ENCODE assay signal across 7 mouse cellular contexts in the genomic region with DNA sequence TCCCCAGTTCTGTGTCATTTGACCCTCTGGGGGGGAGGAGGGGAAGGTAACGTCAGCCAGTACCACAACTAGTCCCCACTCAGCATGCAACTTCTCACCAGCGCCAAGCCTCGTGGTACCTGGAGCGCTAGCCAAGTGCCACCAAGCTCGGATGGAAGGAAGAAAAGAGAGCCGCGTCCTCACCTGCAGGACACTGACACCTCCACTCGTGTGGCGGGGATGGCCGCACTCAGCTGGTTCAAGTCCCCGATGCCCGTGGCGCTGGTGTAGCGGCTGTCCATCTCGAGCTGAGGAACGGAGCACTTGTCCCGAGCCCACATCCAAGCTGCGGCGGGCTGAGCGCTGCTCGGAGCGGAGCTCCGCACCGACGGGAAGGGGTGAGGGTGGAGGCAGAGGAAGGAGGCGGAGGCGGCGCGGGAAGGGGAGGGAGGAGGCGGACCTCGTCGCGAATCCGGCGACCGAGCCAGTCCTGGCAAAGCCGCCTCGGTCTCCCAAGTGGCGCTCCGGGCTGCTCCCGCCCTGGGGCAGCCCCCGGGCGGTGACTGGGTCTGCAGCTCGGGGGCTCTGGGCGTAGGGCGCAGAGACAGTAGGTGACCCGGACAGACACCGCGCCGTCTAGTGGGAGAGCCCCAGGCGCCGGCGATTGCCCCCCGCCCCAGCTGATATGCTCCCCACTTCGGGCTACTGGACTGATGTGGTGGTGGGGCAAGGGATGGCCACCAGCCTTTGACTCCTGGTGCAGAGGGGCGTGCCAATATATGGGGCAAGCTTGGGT. TPM values are rescaled to one million over a fixed set of nuclear protein-coding genes. Genes with fewer than 3 reads are reported as not detected.
DNase-seq lines count a peak whose midpoint lies in the region; ATAC-seq and TF ChIP-seq lines count a peak whose summit lies in the region.

Gene Cpne8 (minus strand): TSS at position 448 of the 775 bp plus-strand sequence.

- no peak for TF ChIP-seq CTCF in heart, adult 2 months (IDR thresholded peaks at IDR 0.05)
- no peak for TF ChIP-seq CTCF in kidney, adult 2 months (conservative IDR thresholded peaks at IDR 0.05; ENCODE audit: insufficient read depth, insufficient read length, low read depth, low read length)

- H3K9me3 ChIP-seq in embryonic facial prominence, embryonic 12.5 days: no peaks in the 10 kb centered on the region
- no peaks in the 10 kb centered on the region for H3K9me3 ChIP-seq in limb, embryonic 12.5 days
- no peaks in the 10 kb centered on the region for H3K9me3 ChIP-seq in midbrain, embryonic 12.5 days

- DNase-seq in adrenal gland, postnatal 36 days: peak; percentile 80 to 84
- DNase-seq in heart, adult 2 months: peak; percentile 88
- peak; percentile 81 for DNase-seq in kidney, adult 2 months
- DNase-seq in spleen, postnatal 4 days (ENCODE audit: low spot score in 2 of 2): peak; percentile 20 to 60

- intact Hi-C loops in heart, adult 2 months (cut with DNase I): loop anchor here (5.0 to 10.0 kb wide), 3 partner anchors 67 to 454 kb away; partner anchors contain the start of gene Alg10b

- 0 out of 2 replicates have a peak, but pooled peaks have one; percentile 26 for TF ChIP-seq EP300 in heart, adult 2 months (IDR thresholded peaks at IDR 0.05; ENCODE audit: insufficient read depth, low read depth, low read length)

- H3K27me3 ChIP-seq in embryonic facial prominence, embryonic 12.5 days: peaks cover 3% of the 10 kb centered on the region; the same call in 1 of the 2 replicates
- H3K27me3 ChIP-seq in heart, adult 2 months (ENCODE audit: control insufficient read depth, insufficient read depth, low read length): no peaks in the 10 kb centered on the region
- no peaks in the 10 kb centered on the region for H3K27me3 ChIP-seq in kidney, adult 2 months (replicated peaks; ENCODE audit: control insufficient read depth, insufficient read depth, low read length)
- H3K27me3 ChIP-seq in limb, embryonic 12.5 days: peaks cover 26% of the 10 kb centered on the region
- peaks cover 29% of the 10 kb centered on the region for H3K27me3 ChIP-seq in midbrain, embryonic 12.5 days

- ATAC-seq in embryonic facial prominence, embryonic 12.5 days (ENCODE audit: insufficient number of reproducible peaks, insufficient read depth, low FRiP score, low TSS enrichment): peak; percentile 67
- ATAC-seq in limb, embryonic 12.5 days (ENCODE audit: insufficient number of reproducible peaks, insufficient read depth, low FRiP score, low TSS enrichment, low read depth): peak; percentile 83; the same call in 1 of the 2 replicates
- ATAC-seq in midbrain, embryonic 12.5 days (ENCODE audit: low FRiP score, low read depth): peak; percentile 85

- no peaks in the 10 kb centered on the region; the same call in 1 of the 2 replicates for H3K4me1 ChIP-seq in embryonic facial prominence, embryonic 12.5 days
- no peaks in the 10 kb centered on the region for H3K4me1 ChIP-seq in heart, adult 2 months (ENCODE audit: control insufficient read depth, insufficient read depth, low read length)
- H3K4me1 ChIP-seq in kidney, adult 2 months (ENCODE audit: control insufficient read depth, insufficient read depth, low read length): no peaks in the 10 kb centered on the region
- peaks cover 6% of the 10 kb centered on the region for H3K4me1 ChIP-seq in limb, embryonic 12.5 days (replicated peaks)
- H3K4me1 ChIP-seq in midbrain, embryonic 12.5 days: no peaks in the 10 kb centered on the region

- H3K36me3 ChIP-seq in embryonic facial prominence, embryonic 12.5 days: no peaks in the 10 kb centered on the region
- H3K36me3 ChIP-seq in heart, adult 2 months (ENCODE audit: control insufficient read depth, insufficient read depth, low read length): no peaks in the 10 kb centered on the region
- H3K36me3 ChIP-seq in kidney, adult 2 months (ENCODE audit: control insufficient read depth, insufficient read depth, low read length): no peaks in the 10 kb centered on the region
- H3K36me3 ChIP-seq in limb, embryonic 12.5 days: no peaks in the 10 kb centered on the region
- no peaks in the 10 kb centered on the region for H3K36me3 ChIP-seq in midbrain, embryonic 12.5 days

- H3K27ac ChIP-seq in embryonic facial prominence, embryonic 12.5 days: no peak within 1 kb of the TSS
- H3K27ac ChIP-seq in heart, adult 2 months: peak within 1 kb of the TSS; percentile 87
- H3K27ac ChIP-seq in kidney, adult 2 months (ENCODE audit: insufficient read depth, low read depth, low read length): peak within 1 kb of the TSS; percentile 34
- no peak within 1 kb of the TSS for H3K27ac ChIP-seq in limb, embryonic 12.5 days
- H3K27ac ChIP-seq in midbrain, embryonic 12.5 days (replicated peaks): no peak within 1 kb of the TSS

- peak within 1 kb of the TSS; percentile 62 for H3K9ac ChIP-seq in embryonic facial prominence, embryonic 12.5 days
- peak within 1 kb of the TSS; percentile 55 for H3K9ac ChIP-seq in heart, adult 2 months (ENCODE audit: low read depth, low read length)
- H3K9ac ChIP-seq in limb, embryonic 12.5 days (replicated peaks): peak within 1 kb of the TSS; percentile 60
- H3K9ac ChIP-seq in midbrain, embryonic 12.5 days (replicated peaks): peak within 1 kb of the TSS; percentile 56

- peak; percentile 60 for TF ChIP-seq POLR2A in heart, adult 2 months (IDR thresholded peaks at IDR 0.05; ENCODE audit: insufficient read depth, low read depth, low read length)
- TF ChIP-seq POLR2A in kidney, adult 2 months (IDR thresholded peaks at IDR 0.05; ENCODE audit: low read depth, low read length): no peak

- H3K4me2 ChIP-seq in embryonic facial prominence, embryonic 12.5 days (replicated peaks): peak within 1 kb of the TSS; percentile 96
- peak within 1 kb of the TSS; percentile 95 for H3K4me2 ChIP-seq in limb, embryonic 12.5 days
- H3K4me2 ChIP-seq in midbrain, embryonic 12.5 days (replicated peaks): peak within 1 kb of the TSS; percentile 85

- H3K4me3 ChIP-seq in embryonic facial prominence, embryonic 12.5 days: peak within 1 kb of the TSS; percentile 59
- peak within 1 kb of the TSS; percentile 84 for H3K4me3 ChIP-seq in heart, adult 2 months
- peak within 1 kb of the TSS; percentile 64 for H3K4me3 ChIP-seq in kidney, adult 2 months (ENCODE audit: insufficient read depth, low read depth, low read length)
- peak within 1 kb of the TSS; percentile 61 for H3K4me3 ChIP-seq in limb, embryonic 12.5 days (replicated peaks)
- H3K4me3 ChIP-seq in midbrain, embryonic 12.5 days: peak within 1 kb of the TSS; percentile 62

- under 1% methylated on average over 55 of the region's 56 CpGs for WGBS in embryonic facial prominence, embryonic 12.5 days
- WGBS in heart, adult 2 months: under 1% methylated on average over 47 of the region's 56 CpGs
- WGBS in kidney, adult 2 months: under 1% methylated on average over 51 of the region's 56 CpGs
- under 1% methylated on average over 38 of the region's 56 CpGs for WGBS in limb, embryonic 12.5 days
- under 1% methylated on average over 53 of the region's 56 CpGs for WGBS in midbrain, embryonic 12.5 days

- no peaks in the 10 kb centered on the region; the same call in 1 of the 2 replicates for H3K79me2 ChIP-seq in heart, adult 2 months (replicated peaks; ENCODE audit: control insufficient read depth, insufficient read depth, low read length)

RNA-seq across cellular contexts. Expression of gene Cpne8, which starts in this region (rescaled TPM):
- total RNA-seq in adrenal gland, postnatal 36 days (2021): 1 to 10 TPM; 6.6 to 7.6 TPM
- polyA plus RNA-seq in embryonic facial prominence, embryonic 12.5 days (2016; fragmentation: Nextera tagmentation; extraction: Ambion mirVana): 10.0 and 12.4 TPM in 2 replicates
- 1 to 10 TPM; 8.7 to 8.8 TPM for total RNA-seq in heart, adult 2 months (2021)
- 6.9 and 7.6 TPM in 2 replicates for polyA plus RNA-seq in heart, adult 2 months (2012; rRNA removed)
- 10.4 and 14.4 TPM in 2 replicates for polyA plus RNA-seq in kidney, adult 2 months (2012; rRNA removed)
- 4.8 and 5.2 TPM in 2 replicates for polyA plus RNA-seq in limb, embryonic 12.5 days (2016; fragmentation: Nextera tagmentation; extraction: Ambion mirVana)
- 6.4 and 7.2 TPM in 2 replicates for polyA plus RNA-seq in midbrain, embryonic 12.5 days (2016; fragmentation: Nextera tagmentation; extraction: Ambion mirVana)

Comparison
In these comparisons a context has a peak if more than half of its experiments do, and no peak if none do; other contexts are left out.
1. H3K27ac ChIP-seq: peak in heart, adult 2 months (single experiment) and kidney, adult 2 months (single experiment); none in embryonic facial prominence, embryonic 12.5 days (single experiment), limb, embryonic 12.5 days (single experiment) and midbrain, embryonic 12.5 days (single experiment).
2. Peak in every context shown above with its lines, with median percentiles within 50 percentile points of each other: DNase-seq, ATAC-seq, H3K4me2 ChIP-seq, H3K4me3 ChIP-seq and H3K9ac ChIP-seq.